Mouse (Mus musculus) hindbrain, postnatal 0 days (tissue): ENCODE measurements around the gene Mesp2. TPM values are rescaled to one million over a fixed set of nuclear protein-coding genes. Genes with fewer than 3 reads are reported as not detected.
A peak's percentile ranks its signal among the peaks of the same experiment; 100 is the strongest.
"Not testable (repeated sequence)": the region's sequence is repeated elsewhere in the genome, so short reads cannot be mapped to it uniquely, and the experiment has no call there.

Source experiments
- ATAC-seq: fragments of 200-750 bp; cut with Nextera tagmentation; 2 replicates; pipeline ENCODE4 v1.8.0; 2017; ENCODE audit warnings: mild to moderate bottlenecking, moderate TSS enrichment, moderate library complexity
- DNase-seq: peaks from one replicate; pipeline ENCODE4 v3.0.0-alpha.2; 2015; ENCODE audit warnings: low spot score
- H3K27ac ChIP-seq: fragments of 300-500 bp; sonication (generic); 2 replicates; pipeline ENCODE4 v1.5.1; 2014; ENCODE audit warnings: mild to moderate bottlenecking
- H3K27me3 ChIP-seq: fragments of 300-500 bp; sonication (generic); 2 replicates; pipeline ENCODE4 v1.6.1; 2014; ENCODE audit warnings: low read length, mixed read lengths; ENCODE audit not compliant: insufficient read depth
- H3K36me3 ChIP-seq: fragments of 300-500 bp; sonication (generic); 2 replicates; pipeline ENCODE4 v1.6.1; 2014; ENCODE audit warnings: low read length, mixed read lengths; ENCODE audit not compliant: insufficient read depth
- H3K4me1 ChIP-seq: fragments of 300-500 bp; sonication (generic); 2 replicates; pipeline ENCODE4 v1.6.1; 2014; ENCODE audit warnings: antibody characterized with exemption, low read length, mixed read lengths; ENCODE audit not compliant: insufficient read depth
- H3K4me2 ChIP-seq: fragments of 300-500 bp; sonication (generic); 2 replicates; pipeline ENCODE4 v1.6.1; 2014; ENCODE audit warnings: low read depth, mild to moderate bottlenecking, low read length, moderate library complexity, mixed read lengths
- H3K4me3 ChIP-seq: fragments of 300-500 bp; sonication (generic); 2 replicates; pipeline ENCODE4 v1.5.1; 2014; ENCODE audit warnings: low read length
- H3K9ac ChIP-seq: fragments of 300-500 bp; sonication (generic); replicated peaks from 2 replicates; pipeline ENCODE4 v1.6.1; 2014; ENCODE audit warnings: mild to moderate bottlenecking, low read length, moderate library complexity, mixed read lengths
- H3K9me3 ChIP-seq: fragments of 300-500 bp; sonication (generic); 2 replicates; pipeline ENCODE4 v1.6.1; 2016; ENCODE audit warnings: low read length, mixed read lengths
- CTCF ChIP-seq: IDR thresholded peaks from 2 replicates; pipeline ENCODE4 v1.5.1; 2016; ENCODE audit warnings: antibody characterized with exemption, control low read depth, low read depth
- WGBS: fragments of 180-500 bp; shearing (Covaris S2); extraction: QIAGEN DNeasy Blood & Tissue Kit; methylation state at CpG from one replicate; pipeline ENCODE4 v1.1.7; 2014; 5-methylcytosine and 5-hydroxymethylcytosine counted together
- polyA plus RNA-seq: library from polyadenylated mRNA; unstranded; fragments of >200 nt; fragmentation: Nextera tagmentation; extraction: Ambion mirVana; gene quantifications from 2 replicates; pipeline ENCODE4 v1.2.1, GENCODE M21; 2015
- total RNA-seq: library from RNA; depleted of rRNA; stranded (reverse); fragments of >200 nt; gene quantifications from 2 replicates; pipeline ENCODE4 v1.2.3, GENCODE M21; 2014

Mesp2 gene
- total and polyA plus RNA-seq, 2 experiments from 2014 or later, result 1.5 to 1.7 TPM

DNA sequence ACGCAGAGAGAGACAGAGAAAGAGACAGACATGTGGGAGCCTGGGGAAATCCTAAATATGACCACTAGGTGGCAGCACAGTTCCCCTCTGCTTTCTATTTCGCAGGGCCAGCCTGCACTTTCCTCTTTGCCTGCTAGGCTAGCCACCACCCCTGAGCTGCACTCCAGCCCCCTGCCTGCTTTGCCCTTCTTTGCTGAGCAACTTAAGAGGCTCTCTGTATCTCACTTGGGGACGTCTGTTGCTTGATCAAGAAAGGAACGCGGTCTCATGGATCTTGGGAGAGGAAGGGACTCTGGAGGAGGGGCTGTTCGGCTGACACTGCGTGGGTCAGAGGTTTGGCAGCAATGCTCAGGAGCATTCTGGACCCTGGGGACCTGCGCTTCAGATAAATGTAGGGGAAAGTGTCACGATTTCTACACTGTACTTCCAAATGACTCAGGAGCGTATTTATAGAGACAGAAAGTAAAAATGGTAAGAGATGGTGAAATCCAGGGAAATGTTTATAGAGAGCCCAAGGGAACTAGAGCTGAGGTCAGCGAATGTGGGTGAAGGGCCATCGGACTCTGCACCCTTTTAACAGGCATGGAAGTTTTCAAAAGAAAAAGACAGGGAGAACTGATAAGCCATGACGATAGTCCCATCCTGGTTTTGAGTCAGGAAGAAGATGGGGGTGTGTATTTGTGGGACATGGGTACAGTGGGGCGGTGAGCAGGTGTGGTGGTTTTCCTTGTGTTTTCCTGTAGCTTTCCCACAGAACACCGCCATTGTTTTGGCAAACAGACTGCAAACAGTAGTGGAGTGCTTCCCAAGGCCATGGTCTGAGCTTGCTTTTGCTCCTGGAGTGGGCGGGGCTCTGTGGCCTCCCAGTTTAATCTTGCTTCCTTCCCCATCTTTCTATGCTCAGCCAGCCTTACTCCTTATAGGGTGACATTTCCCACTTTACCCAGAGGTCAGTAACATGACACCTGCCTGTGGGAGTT is 29.6 kb upstream of the Mesp2 start:
- H3K27ac ChIP-seq, result no peak overlapping the region
- DNase-seq (peak; percentile 85), ATAC-seq (peak; percentile 77)
- peak overlapping the region; percentile 52 for H3K4me2 ChIP-seq
- H3K9ac ChIP-seq, result no peak overlapping the region; the same call in 1 of the 2 replicates
- H3K9me3 ChIP-seq, result no peaks in the 10 kb centered on the region
- peak; percentile 97 for TF ChIP-seq CTCF
- H3K4me3 ChIP-seq, result peak overlapping the region; percentile 21; the same call in 1 of the 2 replicates
- no peaks in the 10 kb centered on the region for H3K27me3 ChIP-seq
- 34% methylated on average over 16 of the region's 16 CpGs for WGBS
- no peaks in the 10 kb centered on the region for H3K36me3 ChIP-seq
- no peaks in the 10 kb centered on the region for H3K4me1 ChIP-seq

DNA sequence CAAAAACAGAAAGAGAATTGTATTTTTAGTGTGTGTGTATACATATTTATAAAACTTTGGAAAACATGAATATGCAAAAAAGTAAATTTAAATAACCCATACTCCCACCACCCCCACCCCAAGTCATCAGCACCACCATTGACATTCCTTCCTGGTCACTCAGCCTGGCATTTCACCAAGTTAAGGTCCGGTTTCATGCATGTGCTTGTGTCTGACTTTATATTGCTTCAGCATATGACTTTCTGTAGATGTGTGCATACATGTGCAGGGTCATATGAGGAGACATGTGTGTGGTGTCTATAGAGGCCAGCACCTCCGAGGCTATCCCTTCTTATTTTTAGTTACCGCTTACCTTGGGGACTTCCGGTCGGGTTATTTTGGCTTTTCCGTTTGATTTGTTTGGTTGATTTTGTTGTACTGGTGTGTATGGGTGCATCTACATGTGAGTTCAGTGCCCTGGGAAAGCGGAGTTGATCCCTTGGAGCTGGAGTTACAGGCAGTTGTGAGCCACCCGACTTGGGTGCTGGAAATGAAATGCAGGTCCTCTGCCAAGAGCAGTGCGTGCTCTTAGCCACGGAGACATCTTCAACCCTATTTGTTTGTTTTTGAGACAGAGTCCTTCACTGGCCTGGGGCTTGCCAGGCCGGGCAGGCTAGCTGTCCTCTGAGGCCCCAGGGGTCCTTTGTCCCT is 28.6 kb upstream of the Mesp2 start:
- Histone ChIP-seq H3K4me3 (no peak overlapping the region), H3K36me3 (no peaks in the 10 kb centered on the region), H3K4me2 (no peak overlapping the region), H3K27ac (no peak overlapping the region), H3K4me1 (no peaks in the 10 kb centered on the region), H3K27me3 (0 out of 2 replicates have a peak, but pooled peaks cover under 1% of the 10 kb centered on the region), H3K9ac (no peak overlapping the region), H3K9me3 (no peaks in the 10 kb centered on the region)
- ATAC-seq (no peak), DNase-seq (no peak)
- TF ChIP-seq CTCF, result no peak
- WGBS, result 71% methylated on average over 11 of the region's 11 CpGs

GRCm38 (mm10) chr7:79782516-79782855 is 28.0 kb upstream of the Mesp2 start:
- Histone ChIP-seq H3K36me3 (no peaks in the 10 kb centered on the region), H3K4me1 (no peaks in the 10 kb centered on the region), H3K9ac (no peak overlapping the region), H3K4me3 (no peak overlapping the region), H3K27me3 (0 out of 2 replicates have a peak, but pooled peaks cover 4% of the 10 kb centered on the region), H3K27ac (no peak overlapping the region), H3K9me3 (no peaks in the 10 kb centered on the region), H3K4me2 (no peak overlapping the region)
- no peak for TF ChIP-seq CTCF
- 64% methylated on average over 2 of the region's 2 CpGs for WGBS
- ATAC-seq, result no peak
- DNase-seq, result no peak

DNA sequence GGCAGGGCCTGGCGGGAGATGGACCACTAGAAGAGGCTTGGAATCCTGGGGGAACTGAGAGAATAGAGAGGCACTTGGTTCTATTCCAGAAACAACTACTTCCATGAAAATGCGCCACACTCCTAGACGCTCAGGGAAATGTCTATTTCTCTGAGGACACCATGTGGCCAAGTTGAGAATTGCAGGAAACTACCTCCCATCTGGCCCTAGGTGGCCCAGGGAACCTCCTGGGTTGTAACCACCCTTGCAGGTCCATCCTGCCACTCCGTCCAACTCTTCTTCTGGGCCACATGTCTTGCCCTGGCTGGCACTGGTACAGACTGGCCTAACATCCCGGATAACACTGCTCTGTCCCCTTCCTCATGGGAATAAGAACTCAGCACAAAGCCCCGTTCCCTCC is 24.2 kb upstream of the Mesp2 start:
- Histone ChIP-seq H3K9ac (no peak overlapping the region), H3K27me3 (0 out of 2 replicates have a peak, but pooled peaks cover 11% of the 10 kb centered on the region), H3K4me2 (no peak overlapping the region), H3K4me1 (no peaks in the 10 kb centered on the region), H3K27ac (no peak overlapping the region), H3K9me3 (no peaks in the 10 kb centered on the region), H3K4me3 (no peak overlapping the region), H3K36me3 (no peaks in the 10 kb centered on the region)
- DNase-seq (peak; percentile 81), ATAC-seq (peak; percentile 61)
- 18% methylated on average over 6 of the region's 6 CpGs for WGBS
- peak; percentile 79 for TF ChIP-seq CTCF

DNA sequence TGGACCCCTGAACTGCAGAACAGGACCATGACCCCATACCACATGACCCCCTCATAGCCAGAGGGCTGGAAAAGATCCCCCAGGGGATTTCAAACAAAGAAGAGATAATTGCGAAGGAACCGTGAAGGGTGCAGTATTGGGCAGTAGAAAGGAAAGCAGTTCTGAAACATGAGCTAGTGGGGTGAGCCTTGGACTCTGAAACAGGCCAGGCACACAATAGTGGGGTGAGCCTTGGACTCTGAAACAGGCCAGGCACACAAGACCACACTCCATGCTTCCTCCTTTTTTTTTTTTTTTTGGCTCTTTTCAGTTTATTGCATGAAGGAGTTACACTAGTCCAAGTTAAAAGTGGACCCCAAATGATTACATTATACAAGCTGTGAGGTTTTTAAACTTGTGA is 20.7 kb upstream of the Mesp2 start:
- not testable (repeated sequence) for H3K4me3 ChIP-seq, H3K4me2 ChIP-seq, H3K9ac ChIP-seq, ATAC-seq, DNase-seq, H3K27ac ChIP-seq, H3K4me1 ChIP-seq, H3K36me3 ChIP-seq, H3K9me3 ChIP-seq
- 20% methylated on average over 2 of the region's 2 CpGs for WGBS
- 0 out of 2 replicates have a peak, but pooled peaks cover 22% of the 10 kb centered on the region for H3K27me3 ChIP-seq

DNA sequence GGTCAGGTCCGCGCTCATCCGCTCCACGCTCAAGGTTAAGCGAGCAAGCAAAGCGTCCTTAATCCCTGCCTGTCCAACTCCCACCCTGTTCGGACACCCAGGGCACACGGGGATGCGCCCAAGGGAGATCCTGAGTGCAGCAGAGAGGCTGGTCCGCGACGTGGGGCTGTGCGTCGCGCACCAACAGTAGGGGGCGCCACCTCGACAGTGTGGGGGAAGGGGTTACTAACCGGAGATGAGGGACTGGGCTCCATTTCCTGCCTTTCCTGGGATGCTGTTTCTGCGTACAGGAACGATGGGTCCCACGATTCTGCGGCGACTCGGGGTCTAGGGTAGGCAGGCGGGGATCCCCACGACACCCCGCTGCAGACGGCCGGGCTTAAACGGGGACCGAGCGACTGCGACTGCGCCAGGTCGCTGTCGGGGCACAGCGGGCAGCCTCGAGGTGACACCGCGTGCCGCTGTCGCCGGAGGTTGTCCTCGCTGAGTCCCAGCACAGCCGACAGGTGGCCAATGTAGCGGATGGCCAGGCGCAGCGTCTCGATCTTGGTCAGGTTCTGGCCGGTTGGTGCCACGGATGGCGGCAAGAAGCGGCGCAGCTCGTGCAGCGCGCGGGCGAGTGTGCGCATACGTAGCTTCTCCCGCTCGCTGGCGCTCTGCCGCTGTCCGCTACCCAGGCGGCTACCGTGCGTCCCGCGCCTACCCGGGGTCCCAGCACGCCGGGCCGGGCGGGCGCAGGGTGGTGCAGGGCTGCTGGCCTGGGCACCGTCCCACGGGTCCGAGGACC is 17.7 kb upstream of the Mesp2 start:
- Histone ChIP-seq H3K9me3 (no peaks in the 10 kb centered on the region), H3K4me2 (peak overlapping the region; percentile 63), H3K4me1 (0 out of 2 replicates have a peak, but pooled peaks cover 6% of the 10 kb centered on the region), H3K27ac (no peak overlapping the region), H3K27me3 (0 out of 2 replicates have a peak, but pooled peaks cover 19% of the 10 kb centered on the region), H3K36me3 (no peaks in the 10 kb centered on the region), H3K9ac (peak overlapping the region; percentile 53), H3K4me3 (peak overlapping the region; percentile 43)
- peak; percentile 68 for TF ChIP-seq CTCF
- DNase-seq (peak; percentile 64), ATAC-seq (peak; percentile 71)
- 1% methylated on average over 79 of the region's 80 CpGs for WGBS
